Mouse (Mus musculus) left cerebral cortex, postnatal 25 days (tissue): Measurements from ENCODE around the gene Acot8. TPM values are rescaled to one million over a fixed set of nuclear protein-coding genes. Genes with fewer than 3 reads are reported as not detected.
A peak's percentile ranks its signal among the peaks of the same experiment; 100 is the strongest.

Experiments used
- DNase-seq, 2 experiments: peaks; one replicate each; pipeline ENCODE4 v3.0.0; 2022; ENCODE audit warnings: low spot score in 2 of 2, mixed read lengths in 1 of 2
- intact Hi-C: fragments of 180-260 bp; cut with DNase I; formaldehyde crosslinking; loops from one replicate; pipeline ENCODE4 v1.15.1; 2025
- total RNA-seq, 2 experiments: library from RNA; stranded (reverse); gene quantifications; 2 replicates each; pipeline ENCODE4 v1.2.3; 2021

Gene Acot8
- total RNA-seq, result 10 to 100 TPM; 22.4 to 29.7 TPM

GRCm38 (mm10) chr2:164804533-164805331 is at the start of gene Acot8, which contains the start of gene Zswim3:
Acot8 (minus strand) TSS chr2:164804882.
Zswim3 (plus strand) TSS chr2:164805098.
- peak; percentile 99 for DNase-seq
- intact Hi-C loops, result loop anchor here (2.0 kb wide), 1 partner anchor 18 kb away; the partner anchor contains the start of gene Zswim1

GRCm38 (mm10) chr2:164850061-164850460 is 45.4 kb upstream of the Acot8 start:
- DNase-seq, result peak in 1 of 2 experiments; percentile 63
- intact Hi-C loops, result no loop called here

GRCm38 (mm10) chr2:164845782-164846181 is 41.1 kb upstream of the Acot8 start:
- intact Hi-C loops, result no loop called here
- DNase-seq, result no peak

- intact Hi-C loops, result no loop called here
- no peak for DNase-seq
Observed at GRCm38 (mm10) chr2:164835164-164835563, 30.5 kb upstream of the Acot8 start.

GRCm38 (mm10) chr2:164834531-164834930 is 29.8 kb upstream of the Acot8 start:
- peak in 1 of 2 experiments; percentile 43 for DNase-seq
- intact Hi-C loops, result no loop called here

- intact Hi-C loops, result loop anchor here (1.0 to 2.0 kb wide), 2 partner anchors 46 to 77 kb away; partner anchors contain the start of genes Pcif1 and Zfp335
Observed at GRCm38 (mm10) chr2:164833314-164833959, 28.8 kb upstream of the Acot8 start, which contains the start of gene Neurl2. Neurl2 (minus strand) TSS chr2:164833456.

GRCm38 (mm10) chr2:164832748-164833301 is 28.1 kb upstream of the Acot8 start, which contains the start of gene Ctsa:
Ctsa (plus strand) TSS chr2:164832873.
- peak; percentile 78 to 86 for DNase-seq
- intact Hi-C loops, result loop anchor here (1.0 to 2.0 kb wide), 2 partner anchors 46 to 78 kb away; partner anchors contain the start of genes Pcif1 and Zfp335

More at GRCm38 (mm10) chr2:164833314-164833959, 28.8 kb upstream of the Acot8 start, which contains the start of gene Neurl2:
- DNase-seq, result peak; percentile 93 to 97

- intact Hi-C loops, result loop anchor here (2.0 kb wide), 1 partner anchor 79 kb away; the partner anchor contains the start of gene Zfp335
- DNase-seq, result peak in 1 of 2 experiments; percentile 26
Observed at GRCm38 (mm10) chr2:164832032-164832747, 27.5 kb upstream of the Acot8 start.

GRCm38 (mm10) chr2:164831029-164831428 is 26.3 kb upstream of the Acot8 start:
- no peak for DNase-seq
- intact Hi-C loops, result no loop called here

- intact Hi-C loops, result no loop called here
- no peak for DNase-seq
Observed at GRCm38 (mm10) chr2:164829090-164829489, 24.4 kb upstream of the Acot8 start.

GRCm38 (mm10) chr2:164828437-164828836 is 23.8 kb upstream of the Acot8 start, which contains the start of gene Spata25:
Spata25 (minus strand) TSS chr2:164828537.
- intact Hi-C loops, result no loop called here
- no peak for DNase-seq

- DNase-seq, result no peak
- intact Hi-C loops, result no loop called here
Observed at GRCm38 (mm10) chr2:164827146-164827850, 22.6 kb upstream of the Acot8 start.

GRCm38 (mm10) chr2:164825521-164825920 is 20.8 kb upstream of the Acot8 start:
- no peak for DNase-seq
- intact Hi-C loops, result no loop called here

- DNase-seq, result no peak
- intact Hi-C loops, result loop anchor here (2.0 kb wide), 1 partner anchor 19 kb away; the partner anchor contains the start of genes Acot8 and Zswim3
Observed at GRCm38 (mm10) chr2:164823969-164824368, 19.3 kb upstream of the Acot8 start.

- peak in 1 of 2 experiments; percentile 69 for DNase-seq
- intact Hi-C loops, result loop anchor here (2.0 kb wide), 1 partner anchor 18 kb away; the partner anchor contains the start of genes Acot8 and Zswim3
Observed at GRCm38 (mm10) chr2:164823181-164823585, 18.5 kb upstream of the Acot8 start.

- peak; percentile 100 for DNase-seq
- intact Hi-C loops, result loop anchor here (2.0 kb wide), 1 partner anchor 18 kb away; the partner anchor contains the start of genes Acot8 and Zswim3
Observed at GRCm38 (mm10) chr2:164822636-164823165, 18.0 kb upstream of the Acot8 start, which contains the start of gene Zswim1. Zswim1 (plus strand) TSS chr2:164822686.

- intact Hi-C loops, result no loop called here
Observed at GRCm38 (mm10) chr2:164821060-164821459, 16.4 kb upstream of the Acot8 start.

GRCm38 (mm10) chr2:164817703-164818102 is 13.0 kb upstream of the Acot8 start:
- DNase-seq, result no peak
- intact Hi-C loops, result no loop called here

More at GRCm38 (mm10) chr2:164821060-164821459, 16.4 kb upstream of the Acot8 start:
- peak in 1 of 2 experiments; percentile 27 for DNase-seq
